Mouse (Mus musculus): ENCODE results near the gene Eps15. TPM values are rescaled to one million over a fixed set of nuclear protein-coding genes. Genes with fewer than 3 reads are reported as not detected.
A peak's percentile ranks its signal among the peaks of the same experiment; 100 is the strongest.

Gene Eps15
- total RNA-seq (2014; fragmentation: Nextera tagmentation) (127 and 137 TPM in 2 replicates), total RNA-seq (2017) (51.6 and 56.8 TPM in 2 replicates), polyA plus RNA-seq (2012) (6.9 and 8.8 TPM in 2 replicates)

GRCm38 (mm10) chr4:109279689-109280458, at the start of gene Eps15:
TSS of gene Eps15 (plus strand) at chr4:109280268.
- H3K9me3 ChIP-seq (replicated peaks) = no peaks in the 10 kb centered on the region
- DNase-seq (ENCODE audit: low spot score) (peak; percentile 87), ATAC-seq (ENCODE audit: extremely low read depth, insufficient number of reproducible peaks, low FRiP score, poor library complexity, severe bottlenecking) (peak; percentile 79)
- peak within 1 kb of the TSS; percentile 90 for H3K4me3 ChIP-seq (ENCODE audit: low read depth, low read length)
- peaks cover 10% of the 10 kb centered on the region for H3K36me3 ChIP-seq (replicated peaks)
- H3K27me3 ChIP-seq (ENCODE audit: insufficient read depth, low read length) = no peaks in the 10 kb centered on the region
- H3K4me1 ChIP-seq (ENCODE audit: insufficient read depth, low read depth, low read length) = peaks cover 23% of the 10 kb centered on the region
- TF ChIP-seq POLR2AphosphoS5 (IDR thresholded peaks at IDR 0.05; ENCODE audit: insufficient replicate concordance, low read depth, low read length) = no peak
- no peak for TF ChIP-seq CTCF (IDR thresholded peaks at IDR 0.05; ENCODE audit: low read depth, low read length)
- TF ChIP-seq GATA1 (IDR thresholded peaks at IDR 0.05; ENCODE audit: borderline replicate concordance, low read length) = no peak
- no peak for TF ChIP-seq GATA2 (IDR thresholded peaks at IDR 0.05; ENCODE audit: borderline replicate concordance, low read depth, low read length)
- TF ChIP-seq TAL1 (conservative IDR thresholded peaks at IDR 0.05; ENCODE audit: low read depth, low read length) = no peak

DNA sequence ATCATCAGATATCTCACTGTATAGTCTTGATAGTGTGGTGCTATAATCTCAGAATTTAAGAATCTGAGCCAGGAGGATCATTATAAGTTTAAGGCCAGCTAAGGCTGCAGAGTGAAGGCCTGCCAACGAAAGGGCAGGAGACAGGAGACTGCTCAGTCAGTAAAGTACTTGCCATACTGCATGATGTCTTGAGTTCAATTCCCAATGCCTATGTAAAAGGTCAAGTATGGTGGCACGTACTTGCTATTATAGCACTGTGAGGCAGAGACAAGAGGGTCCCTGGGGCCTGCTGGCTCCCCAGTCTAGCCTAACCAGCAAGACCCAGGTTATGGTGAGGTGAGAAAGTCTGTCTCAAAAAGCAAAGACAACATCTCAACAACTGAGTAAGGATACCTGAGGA, 45.9 kb upstream of the Eps15 start, which contains the start of gene Calr4:
Calr4 (plus strand) TSS at position 301 of the 400 bp plus-strand sequence.
- Histone ChIP-seq H3K4me1 (ENCODE audit: insufficient read depth, low read depth, low read length) (peaks cover 4% of the 10 kb centered on the region), H3K36me3 (replicated peaks) (no peaks in the 10 kb centered on the region), H3K27me3 (ENCODE audit: insufficient read depth, low read length) (peaks cover 19% of the 10 kb centered on the region; the same call in 1 of the 2 replicates), H3K4me3 (ENCODE audit: low read depth, low read length) (no peak within 1 kb of the TSS), H3K9me3 (replicated peaks) (no peaks in the 10 kb centered on the region)
- DNase-seq (ENCODE audit: low spot score) (no peak), ATAC-seq (ENCODE audit: extremely low read depth, insufficient number of reproducible peaks, low FRiP score, poor library complexity, severe bottlenecking) (no peak)
- TF ChIP-seq GATA2 (IDR thresholded peaks at IDR 0.05; ENCODE audit: borderline replicate concordance, low read depth, low read length) = no peak
- TF ChIP-seq GATA1 (IDR thresholded peaks at IDR 0.05; ENCODE audit: borderline replicate concordance, low read length) = no peak
- no peak for TF ChIP-seq CTCF (IDR thresholded peaks at IDR 0.05; ENCODE audit: low read depth, low read length)
- TF ChIP-seq TAL1 (conservative IDR thresholded peaks at IDR 0.05; ENCODE audit: low read depth, low read length) = no peak
- TF ChIP-seq POLR2AphosphoS5 (IDR thresholded peaks at IDR 0.05; ENCODE audit: insufficient replicate concordance, low read depth, low read length) = no peak

GRCm38 (mm10) chr4:109234806-109235350, 45.2 kb upstream of the Eps15 start:
- H3K4me3 ChIP-seq (ENCODE audit: low read depth, low read length) = no peak overlapping the region
- peaks cover 16% of the 10 kb centered on the region; the same call in 1 of the 2 replicates for H3K27me3 ChIP-seq (ENCODE audit: insufficient read depth, low read length)
- H3K36me3 ChIP-seq (replicated peaks) = no peaks in the 10 kb centered on the region
- DNase-seq (ENCODE audit: low spot score) = no peak
- H3K9me3 ChIP-seq (replicated peaks) = no peaks in the 10 kb centered on the region
- ATAC-seq (ENCODE audit: extremely low read depth, insufficient number of reproducible peaks, low FRiP score, poor library complexity, severe bottlenecking) = no peak
- peaks cover 1% of the 10 kb centered on the region for H3K4me1 ChIP-seq (ENCODE audit: insufficient read depth, low read depth, low read length)
- TF ChIP-seq GATA2 (IDR thresholded peaks at IDR 0.05; ENCODE audit: borderline replicate concordance, low read depth, low read length) = no peak
- TF ChIP-seq POLR2AphosphoS5 (IDR thresholded peaks at IDR 0.05; ENCODE audit: insufficient replicate concordance, low read depth, low read length) = no peak
- no peak for TF ChIP-seq TAL1 (conservative IDR thresholded peaks at IDR 0.05; ENCODE audit: low read depth, low read length)
- TF ChIP-seq CTCF (IDR thresholded peaks at IDR 0.05; ENCODE audit: low read depth, low read length) = no peak
- no peak for TF ChIP-seq GATA1 (IDR thresholded peaks at IDR 0.05; ENCODE audit: borderline replicate concordance, low read length)

GRCm38 (mm10) chr4:109236186-109236879, 43.7 kb upstream of the Eps15 start:
- no peaks in the 10 kb centered on the region for H3K4me1 ChIP-seq (ENCODE audit: insufficient read depth, low read depth, low read length)
- no peak overlapping the region for H3K4me3 ChIP-seq (ENCODE audit: low read depth, low read length)
- no peak for DNase-seq (ENCODE audit: low spot score)
- no peaks in the 10 kb centered on the region for H3K36me3 ChIP-seq (replicated peaks)
- no peak for ATAC-seq (ENCODE audit: extremely low read depth, insufficient number of reproducible peaks, low FRiP score, poor library complexity, severe bottlenecking)
- H3K27me3 ChIP-seq (ENCODE audit: insufficient read depth, low read length) = peaks cover 8% of the 10 kb centered on the region; the same call in 1 of the 2 replicates
- TF ChIP-seq CTCF (IDR thresholded peaks at IDR 0.05; ENCODE audit: low read depth, low read length) (no peak), GATA1 (IDR thresholded peaks at IDR 0.05; ENCODE audit: borderline replicate concordance, low read length) (no peak), GATA2 (IDR thresholded peaks at IDR 0.05; ENCODE audit: borderline replicate concordance, low read depth, low read length) (no peak), TAL1 (conservative IDR thresholded peaks at IDR 0.05; ENCODE audit: low read depth, low read length) (no peak)
- H3K9me3 ChIP-seq (replicated peaks) = no peaks in the 10 kb centered on the region

DNA sequence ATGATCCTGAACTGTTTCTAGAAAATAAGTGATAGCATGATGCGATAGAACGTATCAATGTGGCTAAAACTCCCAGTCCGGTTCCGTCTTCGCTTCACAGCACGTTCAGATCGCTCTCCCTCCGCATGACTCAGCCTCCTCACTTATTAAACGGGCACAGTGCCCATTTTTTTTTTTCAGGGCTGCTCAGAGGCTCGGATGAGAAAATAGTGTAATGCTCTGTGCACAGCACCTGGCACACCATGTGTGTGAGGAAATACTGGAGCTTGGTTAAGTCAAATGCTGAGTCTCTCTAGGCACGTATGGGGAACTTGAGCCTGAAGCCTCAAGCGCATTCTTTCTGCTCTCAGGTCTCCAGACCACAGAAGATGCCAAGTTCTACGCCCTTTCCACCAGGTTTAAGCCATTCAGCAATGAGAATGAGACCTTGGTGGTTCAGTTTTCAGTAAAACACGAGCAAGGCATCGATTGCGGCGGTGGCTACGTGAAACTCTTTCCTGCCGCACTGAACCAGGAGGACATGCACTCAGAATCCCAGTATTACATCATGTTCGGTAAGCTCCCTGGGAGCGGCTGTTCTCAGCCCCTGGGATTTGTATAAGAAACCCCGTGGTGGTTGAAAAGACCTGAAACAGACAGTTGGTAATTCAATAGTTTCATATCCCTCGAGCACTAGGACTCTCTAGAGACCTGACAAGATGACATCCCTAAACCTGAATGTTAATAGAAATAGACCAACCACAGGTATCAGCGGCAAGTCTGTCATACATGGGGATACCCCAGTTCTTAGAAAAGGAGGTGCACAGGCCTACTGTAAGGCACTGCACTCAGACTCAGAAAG, 41.4 kb upstream of the Eps15 start:
- Histone ChIP-seq H3K4me1 (ENCODE audit: insufficient read depth, low read depth, low read length) (no peaks in the 10 kb centered on the region), H3K27me3 (ENCODE audit: insufficient read depth, low read length) (peaks cover 8% of the 10 kb centered on the region; the same call in 1 of the 2 replicates), H3K9me3 (replicated peaks) (no peaks in the 10 kb centered on the region), H3K4me3 (ENCODE audit: low read depth, low read length) (no peak overlapping the region), H3K36me3 (replicated peaks) (no peaks in the 10 kb centered on the region)
- DNase-seq (ENCODE audit: low spot score) (no peak), ATAC-seq (ENCODE audit: extremely low read depth, insufficient number of reproducible peaks, low FRiP score, poor library complexity, severe bottlenecking) (no peak)
- TF ChIP-seq TAL1 (conservative IDR thresholded peaks at IDR 0.05; ENCODE audit: low read depth, low read length) (no peak), CTCF (IDR thresholded peaks at IDR 0.05; ENCODE audit: low read depth, low read length) (no peak), GATA2 (IDR thresholded peaks at IDR 0.05; ENCODE audit: borderline replicate concordance, low read depth, low read length) (no peak), POLR2AphosphoS5 (IDR thresholded peaks at IDR 0.05; ENCODE audit: insufficient replicate concordance, low read depth, low read length) (no peak), GATA1 (IDR thresholded peaks at IDR 0.05; ENCODE audit: borderline replicate concordance, low read length) (no peak)

All from G1E (cell line).